Mouse (Mus musculus): ENCODE data around the gene Galnt14. TPM values are rescaled to one million over a fixed set of nuclear protein-coding genes. Genes with fewer than 3 reads are reported as not detected.

The Galnt14 gene
- polyA plus RNA-seq, 1 experiment from 2014 or later = not detected

- Histone ChIP-seq H3K27ac (ENCODE audit: low read length) (no peak overlapping the region), H3K4me3 (ENCODE audit: low read depth, low read length) (no peak overlapping the region), H3K4me1 (ENCODE audit: control insufficient read depth, low read depth, low read length) (no peaks in the 10 kb centered on the region), H3K36me3 (ENCODE audit: control insufficient read depth, insufficient read depth) (no peaks in the 10 kb centered on the region), H3K9ac (ENCODE audit: low read depth, low read length) (no peak overlapping the region), H3K27me3 (ENCODE audit: control insufficient read depth, insufficient read depth, low read depth, low read length) (no peaks in the 10 kb centered on the region), H3K9me3 (replicated peaks; ENCODE audit: control insufficient read depth, low read length) (no peaks in the 10 kb centered on the region), H3K4me2 (ENCODE audit: low read depth, low read length) (no peak overlapping the region)
- no peak for ATAC-seq (ENCODE audit: low read depth)
- WGBS (ENCODE audit: insufficient replicate concordance) = 48% methylated on average over 4 of the region's 4 CpGs
Measured at GRCm38 (mm10) chr17:73514258-73514657, 196.0 kb downstream of the Galnt14 start.

DNA sequence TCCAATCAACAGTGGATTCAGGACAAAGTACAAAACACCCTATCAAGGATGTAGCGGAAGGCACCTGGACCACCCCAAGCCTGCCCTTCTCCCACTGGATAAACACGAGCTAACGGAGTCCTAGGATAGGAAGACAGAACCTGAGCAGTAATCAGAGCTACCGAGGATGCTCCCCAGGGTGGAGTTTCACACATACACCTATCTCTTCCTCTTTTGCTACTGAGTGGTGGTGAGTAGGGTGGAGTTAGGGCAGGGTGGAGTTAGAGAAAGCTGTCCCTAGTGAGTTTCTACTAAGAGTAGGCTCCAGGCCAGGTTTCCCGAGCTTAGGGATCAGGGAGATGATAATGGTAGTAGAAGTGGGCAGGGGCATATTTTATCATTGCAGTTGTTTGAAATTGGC is 197.4 kb downstream of the Galnt14 start:
- 44% methylated on average over 5 of the region's 5 CpGs for WGBS (ENCODE audit: insufficient replicate concordance)
- Histone ChIP-seq H3K9me3 (replicated peaks; ENCODE audit: control insufficient read depth, low read length) (no peaks in the 10 kb centered on the region), H3K4me1 (ENCODE audit: control insufficient read depth, low read depth, low read length) (no peaks in the 10 kb centered on the region)

GRCm38 (mm10) chr17:73507804-73508535 is 202.3 kb downstream of the Galnt14 start:
- no peak for ATAC-seq (ENCODE audit: low read depth)
- Histone ChIP-seq H3K9me3 (replicated peaks; ENCODE audit: control insufficient read depth, low read length) (no peaks in the 10 kb centered on the region), H3K9ac (ENCODE audit: low read depth, low read length) (no peak overlapping the region), H3K36me3 (ENCODE audit: control insufficient read depth, insufficient read depth) (no peaks in the 10 kb centered on the region), H3K27ac (ENCODE audit: low read length) (no peak overlapping the region), H3K4me2 (ENCODE audit: low read depth, low read length) (no peak overlapping the region), H3K4me1 (ENCODE audit: control insufficient read depth, low read depth, low read length) (no peaks in the 10 kb centered on the region), H3K27me3 (ENCODE audit: control insufficient read depth, insufficient read depth, low read depth, low read length) (no peaks in the 10 kb centered on the region), H3K4me3 (ENCODE audit: low read depth, low read length) (no peak overlapping the region)
- 63% methylated on average over 13 of the region's 13 CpGs for WGBS (ENCODE audit: insufficient replicate concordance)

More for the DNA sequence above, 197.4 kb downstream of the Galnt14 start:
- Histone ChIP-seq H3K36me3 (ENCODE audit: control insufficient read depth, insufficient read depth) (no peaks in the 10 kb centered on the region), H3K9ac (ENCODE audit: low read depth, low read length) (no peak overlapping the region), H3K4me3 (ENCODE audit: low read depth, low read length) (no peak overlapping the region), H3K27ac (ENCODE audit: low read length) (no peak overlapping the region), H3K4me2 (ENCODE audit: low read depth, low read length) (no peak overlapping the region), H3K27me3 (ENCODE audit: control insufficient read depth, insufficient read depth, low read depth, low read length) (no peaks in the 10 kb centered on the region)
- no peak for ATAC-seq (ENCODE audit: low read depth)

- H3K27me3 ChIP-seq (ENCODE audit: control insufficient read depth, insufficient read depth, low read depth, low read length) = no peaks in the 10 kb centered on the region
- H3K9me3 ChIP-seq (replicated peaks; ENCODE audit: control insufficient read depth, low read length) = no peaks in the 10 kb centered on the region
- no peak for ATAC-seq (ENCODE audit: low read depth)
- H3K4me1 ChIP-seq (ENCODE audit: control insufficient read depth, low read depth, low read length) = no peaks in the 10 kb centered on the region
- WGBS (ENCODE audit: insufficient replicate concordance) = 69% methylated on average over 4 of the region's 4 CpGs
- no peak overlapping the region for H3K9ac ChIP-seq (ENCODE audit: low read depth, low read length)
- H3K36me3 ChIP-seq (ENCODE audit: control insufficient read depth, insufficient read depth) = no peaks in the 10 kb centered on the region
- H3K4me2 ChIP-seq (ENCODE audit: low read depth, low read length) = no peak overlapping the region
- H3K27ac ChIP-seq (ENCODE audit: low read length) = no peak overlapping the region
- H3K4me3 ChIP-seq (ENCODE audit: low read depth, low read length) = no peak overlapping the region
Measured at GRCm38 (mm10) chr17:73504111-73504510, 206.1 kb downstream of the Galnt14 start.

DNA sequence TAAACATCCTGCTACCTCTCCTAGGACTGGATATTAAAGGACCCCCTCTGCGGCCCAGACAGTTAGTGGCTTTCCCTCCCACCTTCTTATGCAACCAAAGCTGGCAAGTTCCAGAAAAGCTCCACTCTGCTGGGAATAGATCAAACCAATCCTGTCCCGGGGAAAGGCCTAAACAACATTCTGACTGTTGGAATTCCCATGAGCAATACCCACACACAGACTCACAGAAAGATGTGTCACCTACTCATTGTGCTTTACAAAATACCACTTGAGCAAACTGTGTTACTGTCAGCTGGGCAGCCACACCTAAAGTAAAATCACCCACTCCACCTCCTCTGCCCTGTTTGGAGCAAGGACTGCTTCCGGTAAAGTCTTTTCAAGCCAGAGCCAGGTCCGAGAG is 207.6 kb downstream of the Galnt14 start:
- Histone ChIP-seq H3K27ac (ENCODE audit: low read length) (no peak overlapping the region), H3K36me3 (ENCODE audit: control insufficient read depth, insufficient read depth) (no peaks in the 10 kb centered on the region), H3K9me3 (replicated peaks; ENCODE audit: control insufficient read depth, low read length) (no peaks in the 10 kb centered on the region), H3K27me3 (ENCODE audit: control insufficient read depth, insufficient read depth, low read depth, low read length) (no peaks in the 10 kb centered on the region), H3K9ac (ENCODE audit: low read depth, low read length) (no peak overlapping the region), H3K4me3 (ENCODE audit: low read depth, low read length) (no peak overlapping the region), H3K4me1 (ENCODE audit: control insufficient read depth, low read depth, low read length) (no peaks in the 10 kb centered on the region), H3K4me2 (ENCODE audit: low read depth, low read length) (no peak overlapping the region)
- WGBS (ENCODE audit: insufficient replicate concordance) = 66% methylated on average over 4 of the region's 4 CpGs
- no peak for ATAC-seq (ENCODE audit: low read depth)

DNA sequence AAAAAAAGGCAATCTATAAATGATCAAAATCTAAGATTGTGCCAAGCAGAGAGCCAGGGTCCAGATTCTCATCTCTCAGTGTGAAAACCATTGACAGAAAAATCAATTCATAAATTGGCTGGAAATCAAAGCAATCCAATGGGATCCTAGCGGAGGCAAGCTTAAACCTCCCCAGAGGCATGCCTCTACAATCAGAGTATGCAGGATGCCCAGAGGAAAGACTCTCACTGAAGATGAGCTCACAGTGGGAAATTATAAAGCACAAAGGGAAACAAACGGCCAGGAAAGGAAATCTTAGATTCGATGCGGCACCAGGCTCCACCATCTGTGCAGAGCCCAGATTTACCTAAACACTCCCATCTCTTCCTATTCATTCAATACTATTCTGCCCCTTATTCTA is 220.7 kb downstream of the Galnt14 start:
- WGBS (ENCODE audit: insufficient replicate concordance) = 77% methylated on average over 4 of the region's 4 CpGs
- no peak for ATAC-seq (ENCODE audit: low read depth)
- no peaks in the 10 kb centered on the region for H3K36me3 ChIP-seq (ENCODE audit: control insufficient read depth, insufficient read depth)

DNA sequence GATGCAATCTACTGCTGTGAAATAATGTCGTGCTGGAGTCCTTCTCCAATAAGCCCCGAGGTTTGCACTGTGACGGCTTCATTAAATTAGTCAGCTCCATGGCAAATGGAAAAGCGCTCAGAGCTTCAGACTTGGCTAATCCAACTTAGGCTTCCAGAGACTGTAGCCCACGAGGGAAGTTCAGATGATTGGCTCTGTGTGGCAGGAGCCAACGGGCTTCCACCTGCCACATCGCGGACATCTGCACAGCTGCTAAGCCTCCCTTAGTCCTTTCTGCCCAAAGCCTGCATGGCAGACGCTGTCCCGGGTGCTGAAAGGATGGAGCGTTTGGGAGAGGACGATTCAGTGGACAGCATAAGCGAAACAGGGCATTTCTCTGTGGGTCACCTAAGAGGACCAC is 222.5 kb downstream of the Galnt14 start:
- Histone ChIP-seq H3K27me3 (ENCODE audit: control insufficient read depth, insufficient read depth, low read depth, low read length) (no peaks in the 10 kb centered on the region), H3K9me3 (replicated peaks; ENCODE audit: control insufficient read depth, low read length) (no peaks in the 10 kb centered on the region), H3K27ac (ENCODE audit: low read length) (no peak overlapping the region), H3K9ac (ENCODE audit: low read depth, low read length) (no peak overlapping the region), H3K4me1 (ENCODE audit: control insufficient read depth, low read depth, low read length) (no peaks in the 10 kb centered on the region), H3K36me3 (ENCODE audit: control insufficient read depth, insufficient read depth) (no peaks in the 10 kb centered on the region), H3K4me2 (ENCODE audit: low read depth, low read length) (no peak overlapping the region), H3K4me3 (ENCODE audit: low read depth, low read length) (no peak overlapping the region)
- no peak for ATAC-seq (ENCODE audit: low read depth)
- WGBS (ENCODE audit: insufficient replicate concordance) = 28% methylated on average over 13 of the region's 13 CpGs

More for the DNA sequence above, 220.7 kb downstream of the Galnt14 start:
- no peaks in the 10 kb centered on the region for H3K4me1 ChIP-seq (ENCODE audit: control insufficient read depth, low read depth, low read length)
- H3K27ac ChIP-seq (ENCODE audit: low read length) = no peak overlapping the region
- no peak overlapping the region for H3K9ac ChIP-seq (ENCODE audit: low read depth, low read length)
- H3K4me3 ChIP-seq (ENCODE audit: low read depth, low read length) = no peak overlapping the region
- no peaks in the 10 kb centered on the region for H3K9me3 ChIP-seq (replicated peaks; ENCODE audit: control insufficient read depth, low read length)
- no peaks in the 10 kb centered on the region for H3K27me3 ChIP-seq (ENCODE audit: control insufficient read depth, insufficient read depth, low read depth, low read length)
- no peak overlapping the region for H3K4me2 ChIP-seq (ENCODE audit: low read depth, low read length)

- H3K27ac ChIP-seq (ENCODE audit: low read length) = no peak overlapping the region
- H3K4me3 ChIP-seq (ENCODE audit: low read depth, low read length) = no peak overlapping the region
- H3K27me3 ChIP-seq (ENCODE audit: control insufficient read depth, insufficient read depth, low read depth, low read length) = no peaks in the 10 kb centered on the region
- no peaks in the 10 kb centered on the region for H3K9me3 ChIP-seq (replicated peaks; ENCODE audit: control insufficient read depth, low read length)
- no peak overlapping the region for H3K9ac ChIP-seq (ENCODE audit: low read depth, low read length)
- H3K4me2 ChIP-seq (ENCODE audit: low read depth, low read length) = no peak overlapping the region
- 60% methylated on average over 3 of the region's 3 CpGs for WGBS (ENCODE audit: insufficient replicate concordance)
- no peak for ATAC-seq (ENCODE audit: low read depth)
- H3K4me1 ChIP-seq (ENCODE audit: control insufficient read depth, low read depth, low read length) = no peaks in the 10 kb centered on the region
- no peaks in the 10 kb centered on the region for H3K36me3 ChIP-seq (ENCODE audit: control insufficient read depth, insufficient read depth)
Measured at GRCm38 (mm10) chr17:73487380-73487779, 222.9 kb downstream of the Galnt14 start.

DNA sequence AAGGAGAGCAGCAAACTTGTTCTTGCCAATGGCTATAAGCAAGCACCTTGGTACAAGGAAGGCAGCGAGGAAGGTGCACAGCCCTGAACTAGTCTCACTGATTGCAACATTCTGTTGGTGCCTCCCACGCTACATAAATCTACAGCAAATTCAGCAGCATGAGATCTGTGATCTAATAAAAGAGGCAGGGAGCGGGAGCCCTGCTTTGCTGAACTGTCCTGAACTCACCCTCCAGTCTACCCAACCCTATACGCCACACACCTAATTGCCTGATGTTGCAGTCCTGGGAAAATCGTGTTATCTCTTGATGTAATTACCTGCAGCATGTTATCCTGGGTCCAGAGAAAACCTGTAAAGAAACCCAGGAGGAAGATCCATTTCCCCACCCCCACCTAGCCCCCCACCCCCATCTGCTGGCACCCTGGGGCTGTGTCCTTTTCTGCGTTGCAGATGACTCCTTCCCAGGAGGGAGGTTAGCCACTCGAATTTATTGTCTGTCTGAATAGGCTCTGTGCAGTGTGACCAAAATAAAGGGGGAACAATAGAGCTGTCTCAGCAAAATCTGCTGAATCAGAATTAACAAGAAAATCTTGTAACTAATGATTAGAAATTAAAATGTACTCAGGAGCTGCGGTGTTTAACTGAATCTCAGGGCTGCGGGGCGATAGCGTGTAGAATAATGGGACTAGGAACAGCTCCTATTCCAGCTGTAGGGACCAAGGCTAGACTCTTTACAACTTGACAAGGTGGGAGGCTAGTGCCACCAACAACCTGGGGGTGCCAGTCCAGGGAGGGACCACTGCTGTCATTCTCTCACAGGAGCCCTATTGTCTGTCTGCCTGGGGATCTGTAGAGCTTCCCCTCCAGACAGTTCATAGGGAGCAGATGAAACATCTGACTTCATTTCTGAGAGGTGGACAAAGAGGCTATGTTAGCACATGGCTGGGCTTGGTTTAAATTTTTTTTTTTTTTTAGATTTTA is 232.9 kb downstream of the Galnt14 start:
- Histone ChIP-seq H3K9ac (ENCODE audit: low read depth, low read length) (no peak overlapping the region), H3K27ac (ENCODE audit: low read length) (no peak overlapping the region), H3K36me3 (ENCODE audit: control insufficient read depth, insufficient read depth) (no peaks in the 10 kb centered on the region), H3K27me3 (ENCODE audit: control insufficient read depth, insufficient read depth, low read depth, low read length) (no peaks in the 10 kb centered on the region), H3K9me3 (replicated peaks; ENCODE audit: control insufficient read depth, low read length) (no peaks in the 10 kb centered on the region), H3K4me1 (ENCODE audit: control insufficient read depth, low read depth, low read length) (no peaks in the 10 kb centered on the region), H3K4me3 (ENCODE audit: low read depth, low read length) (no peak overlapping the region), H3K4me2 (ENCODE audit: low read depth, low read length) (no peak overlapping the region)
- 55% methylated on average over 11 of the region's 11 CpGs for WGBS (ENCODE audit: insufficient replicate concordance)
- ATAC-seq (ENCODE audit: low read depth) = no peak

Data from liver, embryonic 16.5 days (tissue).